Mouse (Mus musculus) liver, embryonic 14.5 days (tissue): ENCODE data around the gene Sde2. TPM values are rescaled to one million over a fixed set of nuclear protein-coding genes. Genes with fewer than 3 reads are reported as not detected.

Experiments
- ATAC-seq: fragments of 200-750 bp; cut with Nextera tagmentation; 2 replicates; pipeline ENCODE4 v1.8.0; 2017; ENCODE audit warnings: moderate number of reproducible peaks, mild to moderate bottlenecking, moderate library complexity; ENCODE audit not compliant: insufficient read depth
- DNase-seq, 3 experiments: peaks; one replicate each; pipeline ENCODE4 v3.0.0-alpha.2; 2012 to 2013; ENCODE audit warnings: low read depth in 3 of 3, low spot score in 3 of 3
- H3K27ac ChIP-seq: fragments of 300-500 bp; sonication (generic); 2 replicates; pipeline ENCODE4 v1.5.1; 2014; ENCODE audit warnings: moderate library complexity, mild to moderate bottlenecking, control low read depth, inconsistent platforms
- H3K27me3 ChIP-seq: fragments of 300-500 bp; sonication (generic); 2 replicates; pipeline ENCODE4 v1.6.1; 2014; ENCODE audit warnings: mild to moderate bottlenecking, low read length, moderate library complexity; ENCODE audit not compliant: control insufficient read depth, insufficient read depth
- H3K36me3 ChIP-seq: fragments of 300-500 bp; sonication (generic); replicated peaks from 2 replicates; pipeline ENCODE4 v1.6.1; 2014; ENCODE audit warnings: low read depth; ENCODE audit not compliant: control insufficient read depth, insufficient read depth
- H3K4me1 ChIP-seq, 2 experiments: fragments of 200-500 bp in 1 of 2; fragments of 300-500 bp in 1 of 2; sonication (generic) in 1 of 2; replicated peaks; 2 replicates each; pipeline ENCODE4 v1.6.1; 2012 to 2014; ENCODE audit warnings: antibody characterized with exemption in 1 of 2, inconsistent platforms in 1 of 2, low read length in 1 of 2; ENCODE audit not compliant: control insufficient read depth in 2 of 2, insufficient read depth in 2 of 2
- H3K4me2 ChIP-seq: fragments of 300-500 bp; sonication (generic); 2 replicates; pipeline ENCODE4 v1.6.1; 2014; ENCODE audit warnings: low read depth, mild to moderate bottlenecking, control low read depth, moderate library complexity
- H3K4me3 ChIP-seq, 2 experiments: fragments of 200-500 bp in 1 of 2; fragments of 300-500 bp in 1 of 2; sonication (generic) in 1 of 2; 2 replicates each; pipeline ENCODE4 v1.5.1; 2012 to 2014; ENCODE audit warnings: low read depth in 2 of 2, low read length in 2 of 2, mild to moderate bottlenecking in 2 of 2, control low read depth in 1 of 2, inconsistent platforms in 1 of 2, moderate library complexity in 1 of 2; ENCODE audit not compliant: insufficient read depth in 1 of 2
- H3K9ac ChIP-seq: fragments of 300-500 bp; sonication (generic); replicated peaks from 2 replicates; pipeline ENCODE4 v1.6.1; 2014; ENCODE audit warnings: mild to moderate bottlenecking, control low read depth, moderate library complexity
- H3K9me3 ChIP-seq: fragments of 300-500 bp; sonication (generic); 2 replicates; pipeline ENCODE4 v1.6.1; 2016; ENCODE audit warnings: low read length, mixed read lengths; ENCODE audit not compliant: control insufficient read depth
- CTCF ChIP-seq: IDR thresholded peaks from 2 replicates; pipeline ENCODE4 v1.5.1; 2016; ENCODE audit warnings: antibody characterized with exemption, low read depth, control low read depth
- EP300 ChIP-seq: IDR thresholded peaks from 2 replicates; pipeline ENCODE4 v1.6.1; 2016; ENCODE audit warnings: antibody characterized with exemption, low read depth
- WGBS: fragments of 180-500 bp; shearing (Covaris S2); extraction: QIAGEN DNeasy Blood & Tissue Kit; methylation state at CpG from one replicate; pipeline ENCODE4 v1.1.7; 2014; ENCODE audit not compliant: insufficient replicate concordance; 5-methylcytosine and 5-hydroxymethylcytosine counted together
- polyA plus RNA-seq, 2 experiments: library from polyadenylated mRNA; depleted of rRNA in 1 of 2; stranded (reverse) in 1 of 2; unstranded in 1 of 2; fragments of >200 nt; fragmentation: Nextera tagmentation in 1 of 2; extraction: Ambion mirVana in 1 of 2; gene quantifications; 2 replicates each; pipeline versions ENCODE4 v1.2.1 to v1.2.3; 2012 to 2014

Gene Sde2
- polyA plus RNA-seq (2012; rRNA removed) (11.5 and 15.5 TPM in 2 replicates), polyA plus RNA-seq (2014; fragmentation: Nextera tagmentation; extraction: Ambion mirVana) (15.8 and 18.0 TPM in 2 replicates)

DNA sequence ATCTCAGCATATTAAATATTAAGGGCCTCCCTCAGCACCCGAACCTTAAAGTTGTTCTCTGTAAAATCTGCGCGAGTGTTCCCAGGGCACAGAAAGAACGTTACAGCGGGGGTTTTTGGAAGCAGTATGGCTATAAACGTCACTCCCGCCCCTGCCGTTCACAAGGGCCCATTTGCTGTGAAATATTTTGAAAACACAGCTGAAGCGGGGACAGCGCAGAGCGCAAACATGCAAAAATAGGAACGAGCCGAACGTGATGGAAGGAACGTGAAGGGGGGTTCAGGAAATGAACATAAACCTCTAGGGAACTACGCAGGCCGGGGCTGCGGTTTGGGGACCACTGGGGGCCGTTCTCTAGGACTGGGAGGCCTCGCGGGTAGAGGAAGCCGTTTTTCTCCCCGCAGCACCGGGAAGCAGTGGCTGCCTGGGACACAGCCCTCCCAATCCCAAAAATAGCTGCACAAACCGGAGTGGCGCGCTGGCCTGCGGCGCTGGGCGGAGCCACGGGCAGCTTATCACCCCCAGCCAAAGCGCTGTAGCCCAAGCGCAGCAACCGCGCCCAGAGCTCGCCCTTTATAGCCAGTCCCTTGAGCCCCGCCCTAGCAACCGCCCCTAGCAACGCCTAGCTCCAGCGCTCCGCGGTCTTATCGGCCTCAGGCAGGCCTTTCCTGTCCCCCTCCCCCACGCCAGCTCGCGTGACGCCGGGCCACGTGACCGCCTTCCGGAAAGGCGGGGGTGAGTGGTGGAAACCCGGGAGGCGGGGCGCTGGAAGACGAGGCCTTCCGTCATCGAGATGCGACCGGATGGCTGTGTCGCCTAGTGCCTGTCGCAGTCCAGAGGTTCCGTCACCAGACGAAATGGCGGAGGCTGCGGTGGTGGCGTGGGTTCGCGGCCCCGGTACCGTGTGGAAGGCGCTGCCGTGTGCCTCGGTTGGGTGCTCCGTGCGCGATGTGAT, at the start of gene Sde2:
Gene Sde2, plus strand, starts transcription at position 812 of the 955 bp plus-strand sequence.
- H3K36me3 ChIP-seq: peaks cover 17% of the 10 kb centered on the region
- H3K9me3 ChIP-seq: no peaks in the 10 kb centered on the region
- TF ChIP-seq CTCF (0 out of 2 replicates have a peak, but pooled peaks have one; percentile 15), EP300 (peak; percentile 98)
- H3K4me1 ChIP-seq: peaks cover 38 to 40% of the 10 kb centered on the region in 2 experiments
- peak within 1 kb of the TSS; percentile 96 for H3K4me2 ChIP-seq
- under 1% methylated on average over 77 of the region's 77 CpGs for WGBS
- peak within 1 kb of the TSS; percentile 88 to 97 for H3K4me3 ChIP-seq
- peak within 1 kb of the TSS; percentile 96 for H3K9ac ChIP-seq
- ATAC-seq (peak; percentile 90), DNase-seq (peak; percentile 100)
- H3K27me3 ChIP-seq: no peaks in the 10 kb centered on the region
- peak within 1 kb of the TSS; percentile 98 for H3K27ac ChIP-seq

DNA sequence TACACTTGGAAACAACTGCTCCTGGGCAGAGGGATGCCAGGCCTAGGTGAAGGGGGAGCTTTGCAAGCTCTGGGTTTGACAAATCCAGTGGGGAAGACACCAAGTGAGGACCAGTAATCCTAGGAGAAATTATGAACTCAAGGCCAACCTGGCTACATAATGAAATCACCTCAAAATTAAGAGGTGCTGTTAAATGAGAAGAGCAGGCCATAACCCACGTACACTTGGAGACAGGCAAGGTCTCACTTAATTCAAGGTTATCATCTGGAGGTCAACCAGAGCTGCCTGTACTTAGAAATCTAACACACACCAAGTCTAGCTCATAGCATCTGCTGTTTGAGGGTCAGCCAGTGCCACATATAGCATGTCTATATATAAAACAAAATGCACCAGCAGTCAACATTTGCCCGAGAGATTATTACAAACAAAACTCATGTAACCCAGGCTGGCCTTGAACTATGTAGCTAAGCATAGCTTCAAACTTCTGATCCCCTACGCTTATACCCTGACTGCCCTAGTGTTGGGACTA, 49.4 kb upstream of the Sde2 start:
- H3K36me3 ChIP-seq: peaks cover 61% of the 10 kb centered on the region
- peak; percentile 32; the same call in 1 of the 2 replicates for ATAC-seq
- H3K27ac ChIP-seq: no peak overlapping the region

DNA sequence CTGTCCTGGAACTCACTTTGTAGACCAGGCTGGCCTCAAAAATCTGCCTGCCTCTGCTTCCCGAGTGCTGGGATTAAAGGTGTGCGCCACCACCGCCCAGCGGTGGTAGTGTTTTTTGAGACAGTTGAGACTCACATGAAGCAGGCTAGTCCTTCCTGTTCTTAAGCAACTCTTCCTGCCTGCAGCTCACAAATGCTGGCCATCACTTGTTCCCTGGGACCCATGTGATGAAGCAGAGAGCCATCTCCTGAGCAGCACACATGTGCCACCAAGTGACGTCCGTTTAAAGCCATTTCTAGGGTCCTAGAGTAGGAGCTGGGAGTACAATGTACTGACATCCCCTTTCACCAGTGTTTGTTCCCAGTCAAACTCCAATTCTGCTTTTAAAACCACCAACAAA, 47.0 kb upstream of the Sde2 start:
- Histone ChIP-seq H3K27me3 (no peaks in the 10 kb centered on the region), H3K27ac (no peak overlapping the region), H3K4me3 (no peak overlapping the region), H3K4me1 (peaks cover 0 to 3% of the 10 kb centered on the region in 2 experiments; a peak in 1 of 4 replicates), H3K9ac (no peak overlapping the region), H3K9me3 (no peaks in the 10 kb centered on the region), H3K36me3 (peaks cover 83% of the 10 kb centered on the region), H3K4me2 (no peak overlapping the region)
- no peak for ATAC-seq
- DNase-seq: no peak
- WGBS: 87% methylated on average over 6 of the region's 6 CpGs
- TF ChIP-seq CTCF (0 out of 2 replicates have a peak, but pooled peaks have one; percentile 6), EP300 (no peak)

More for the DNA sequence above, 49.4 kb upstream of the Sde2 start:
- Histone ChIP-seq H3K27me3 (no peaks in the 10 kb centered on the region), H3K9ac (no peak overlapping the region), H3K4me3 (no peak overlapping the region), H3K9me3 (no peaks in the 10 kb centered on the region), H3K4me1 (no peaks in the 10 kb centered on the region), H3K4me2 (no peak overlapping the region)
- 83% methylated on average over 3 of the region's 3 CpGs for WGBS
- no peak for TF ChIP-seq CTCF
- no peak for TF ChIP-seq EP300
- DNase-seq: no peak

DNA sequence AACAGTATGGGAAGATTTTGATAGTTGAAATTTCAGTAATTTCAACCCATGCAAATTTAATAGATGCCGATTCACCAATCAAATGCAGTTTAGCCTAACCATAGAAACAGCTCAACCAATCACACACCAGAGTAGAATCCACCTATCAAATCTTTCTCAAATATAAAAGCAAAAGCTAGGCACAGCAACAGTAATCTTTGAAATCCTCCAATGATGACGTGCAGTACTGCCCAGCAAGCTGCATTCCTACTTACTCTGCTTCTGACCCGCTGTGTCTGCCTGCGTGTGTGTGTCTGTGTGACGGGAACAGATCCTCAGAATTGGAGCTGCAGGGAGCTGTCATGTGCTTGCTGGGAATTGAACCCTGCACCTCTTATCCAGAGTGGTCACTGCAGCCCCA, 42.1 kb upstream of the Sde2 start:
- H3K27ac ChIP-seq: no peak overlapping the region
- no peaks in the 10 kb centered on the region for H3K27me3 ChIP-seq
- DNase-seq (no peak), ATAC-seq (no peak)
- TF ChIP-seq CTCF (no peak), EP300 (no peak)
- no peaks in the 10 kb centered on the region for H3K9me3 ChIP-seq
- peaks cover 76% of the 10 kb centered on the region for H3K36me3 ChIP-seq
- H3K4me2 ChIP-seq: peak overlapping the region; percentile 75
- H3K4me1 ChIP-seq: peaks cover 8 to 14% of the 10 kb centered on the region in 2 experiments
- 88% methylated on average over 5 of the region's 5 CpGs for WGBS
- no peak overlapping the region for H3K9ac ChIP-seq
- peak overlapping the region in 1 of 2 experiments; percentile 31; a peak in 2 of 4 replicates for H3K4me3 ChIP-seq

DNA sequence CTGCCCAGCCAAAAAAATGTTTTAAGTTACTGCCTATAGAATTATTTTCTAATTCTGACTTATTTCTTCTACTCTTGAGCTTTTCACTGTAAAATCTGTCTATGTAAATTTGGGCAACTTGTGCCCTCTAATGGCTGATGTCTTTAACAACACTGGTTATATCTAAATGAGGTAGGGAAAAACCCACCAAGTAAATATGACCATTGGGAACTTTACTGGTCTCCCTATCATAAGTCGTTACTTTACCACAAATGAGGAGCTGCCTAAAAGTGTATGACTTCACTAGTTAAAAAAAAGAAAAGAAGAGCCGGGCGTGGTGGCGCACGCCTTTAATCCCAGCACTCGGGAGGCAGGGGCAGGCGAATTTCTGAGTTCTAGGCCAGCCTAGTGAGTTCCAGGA, 40.0 kb upstream of the Sde2 start:
- peaks cover 20 to 27% of the 10 kb centered on the region in 2 experiments for H3K4me1 ChIP-seq
- peaks cover 54% of the 10 kb centered on the region for H3K36me3 ChIP-seq
- TF ChIP-seq CTCF (peak; percentile 32; the same call in 1 of the 2 replicates), EP300 (no peak)
- no peaks in the 10 kb centered on the region for H3K27me3 ChIP-seq
- DNase-seq: peak in 1 of 3 experiments; percentile 49
- peak overlapping the region; percentile 75 for H3K4me2 ChIP-seq
- H3K4me3 ChIP-seq: peak overlapping the region; percentile 96 to 97
- no peak for ATAC-seq
- H3K9ac ChIP-seq: peak overlapping the region; percentile 100
- H3K27ac ChIP-seq: peak overlapping the region; percentile 2
- H3K9me3 ChIP-seq: no peaks in the 10 kb centered on the region
- WGBS: 30% methylated on average over 7 of the region's 7 CpGs
